Mouse (Mus musculus) T-helper 1 cell (primary cell): ENCODE data around the gene Mamdc4.
"Not testable (repeated sequence)": the region's sequence is repeated elsewhere in the genome, so short reads cannot be mapped to it uniquely, and the experiment has no call there.

Experiments
- in situ Hi-C: fragments of 300-600 bp; cut with MboI, MseI; formaldehyde crosslinking; loops from one replicate; pipeline ENCODE4 v1.15.1; 2025; ENCODE audit warnings: high pct_unique_total_duplicates

Gene Mamdc4

GRCm38 (mm10) chr2:25560551-25560950 lies 14.1 kb downstream of the Mamdc4 start:
- in situ Hi-C loops = no loop called here

- in situ Hi-C loops = no loop called here
These were observed 15.9 kb downstream of the Mamdc4 start for GRCm38 (mm10) chr2:25558774-25559173.

GRCm38 (mm10) chr2:25557964-25558360 lies 16.7 kb downstream of the Mamdc4 start:
- in situ Hi-C loops = no loop called here

GRCm38 (mm10) chr2:25557221-25557963 lies 17.3 kb downstream of the Mamdc4 start, which contains the start of gene Edf1:
Gene Edf1 (plus strand): TSS chr2:25557847.
- in situ Hi-C loops = no loop called here

- in situ Hi-C loops = no loop called here
These were observed 18.3 kb downstream of the Mamdc4 start for GRCm38 (mm10) chr2:25556296-25556695.

- in situ Hi-C loops = not testable (repeated sequence)
These were observed 19.2 kb downstream of the Mamdc4 start for GRCm38 (mm10) chr2:25555479-25555878.

- in situ Hi-C loops = not testable (repeated sequence)
These were observed 21.4 kb downstream of the Mamdc4 start for GRCm38 (mm10) chr2:25553171-25553786.

- in situ Hi-C loops = no loop called here
These were observed 23.5 kb downstream of the Mamdc4 start for GRCm38 (mm10) chr2:25551186-25551585.

GRCm38 (mm10) chr2:25549021-25549991 lies 25.3 kb downstream of the Mamdc4 start:
- in situ Hi-C loops = no loop called here

GRCm38 (mm10) chr2:25546811-25547491 lies 27.7 kb downstream of the Mamdc4 start, which contains the start of gene Traf2:
Gene Traf2 (minus strand): TSS chr2:25546940.
- in situ Hi-C loops = no loop called here

- in situ Hi-C loops = no loop called here
These were observed 28.4 kb downstream of the Mamdc4 start for GRCm38 (mm10) chr2:25545996-25546810.

GRCm38 (mm10) chr2:25541644-25542367 lies 32.8 kb downstream of the Mamdc4 start:
- in situ Hi-C loops = no loop called here

GRCm38 (mm10) chr2:25540541-25540948 lies 34.1 kb downstream of the Mamdc4 start:
- in situ Hi-C loops = no loop called here

GRCm38 (mm10) chr2:25536531-25536930 lies 38.1 kb downstream of the Mamdc4 start:
- in situ Hi-C loops = no loop called here

- in situ Hi-C loops = no loop called here
These were observed 39.8 kb downstream of the Mamdc4 start for GRCm38 (mm10) chr2:25534866-25535182.

GRCm38 (mm10) chr2:25534178-25534865 lies 40.3 kb downstream of the Mamdc4 start:
- in situ Hi-C loops = no loop called here

- in situ Hi-C loops = no loop called here
These were observed 40.9 kb downstream of the Mamdc4 start for GRCm38 (mm10) chr2:25533707-25534106.

GRCm38 (mm10) chr2:25526510-25527302 lies 47.9 kb downstream of the Mamdc4 start:
- in situ Hi-C loops = no loop called here
